Mouse (Mus musculus) kidney, postnatal 0 days (tissue): Measurements from ENCODE around the gene Gata2. TPM values are rescaled to one million over a fixed set of nuclear protein-coding genes. Genes with fewer than 3 reads are reported as not detected.

ENCODE experiments used
- ATAC-seq: fragments of 200-750 bp; cut with Nextera tagmentation; replicated peaks from 2 replicates; pipeline ENCODE4 v1.8.0; 2017; ENCODE audit warnings: low read depth, moderate number of reproducible peaks, moderate TSS enrichment, moderate library complexity; ENCODE audit not compliant: low FRiP score
- DNase-seq: peaks from one replicate; pipeline ENCODE4 v3.0.0-alpha.2; 2016; ENCODE audit warnings: low spot score
- H3K27ac ChIP-seq: fragments of 300-500 bp; sonication (generic); 2 replicates; pipeline ENCODE4 v1.5.1; 2014; ENCODE audit warnings: mild to moderate bottlenecking
- H3K27me3 ChIP-seq: fragments of 300-500 bp; sonication (generic); 2 replicates; pipeline ENCODE4 v1.6.1; 2014; ENCODE audit warnings: low read length, mixed read lengths; ENCODE audit not compliant: insufficient read depth
- H3K36me3 ChIP-seq: fragments of 300-500 bp; sonication (generic); 2 replicates; pipeline ENCODE4 v1.6.1; 2014; ENCODE audit warnings: low read length, mixed read lengths; ENCODE audit not compliant: insufficient read depth
- H3K4me1 ChIP-seq: fragments of 300-500 bp; sonication (generic); replicated peaks from 2 replicates; pipeline ENCODE4 v1.6.1; 2014; ENCODE audit warnings: antibody characterized with exemption, low read length, mixed read lengths; ENCODE audit not compliant: insufficient read depth
- H3K4me2 ChIP-seq: fragments of 300-500 bp; sonication (generic); 2 replicates; pipeline ENCODE4 v1.6.1; 2014; ENCODE audit warnings: mild to moderate bottlenecking, low read length, moderate library complexity, mixed read lengths
- H3K4me3 ChIP-seq: fragments of 300-500 bp; sonication (generic); replicated peaks from 2 replicates; pipeline ENCODE4 v1.5.1; 2014; ENCODE audit warnings: low read depth, low read length
- H3K9ac ChIP-seq: fragments of 300-500 bp; sonication (generic); 2 replicates; pipeline ENCODE4 v1.6.1; 2014; ENCODE audit warnings: low read depth, low read length
- H3K9me3 ChIP-seq: fragments of 300-500 bp; sonication (generic); replicated peaks from 2 replicates; pipeline ENCODE4 v1.6.1; 2016; ENCODE audit warnings: low read length, inconsistent platforms, mixed read lengths
- CTCF ChIP-seq: IDR thresholded peaks from 2 replicates; pipeline ENCODE4 v1.5.1; 2016; ENCODE audit warnings: antibody characterized with exemption, low read depth, mild to moderate bottlenecking, moderate library complexity
- WGBS: fragments of 180-500 bp; shearing (Covaris S2); extraction: QIAGEN DNeasy Blood & Tissue Kit; methylation state at CpG from one replicate; pipeline ENCODE4 v1.1.7; 2014; 5-methylcytosine and 5-hydroxymethylcytosine counted together
- polyA plus RNA-seq: library from polyadenylated mRNA; unstranded; fragments of >200 nt; fragmentation: Nextera tagmentation; extraction: Ambion mirVana; gene quantifications from 2 replicates; pipeline ENCODE4 v1.2.1, GENCODE M21; 2015

Gene Gata2
- polyA plus RNA-seq, 1 experiment from 2014 or later, result 64.3 TPM

DNA sequence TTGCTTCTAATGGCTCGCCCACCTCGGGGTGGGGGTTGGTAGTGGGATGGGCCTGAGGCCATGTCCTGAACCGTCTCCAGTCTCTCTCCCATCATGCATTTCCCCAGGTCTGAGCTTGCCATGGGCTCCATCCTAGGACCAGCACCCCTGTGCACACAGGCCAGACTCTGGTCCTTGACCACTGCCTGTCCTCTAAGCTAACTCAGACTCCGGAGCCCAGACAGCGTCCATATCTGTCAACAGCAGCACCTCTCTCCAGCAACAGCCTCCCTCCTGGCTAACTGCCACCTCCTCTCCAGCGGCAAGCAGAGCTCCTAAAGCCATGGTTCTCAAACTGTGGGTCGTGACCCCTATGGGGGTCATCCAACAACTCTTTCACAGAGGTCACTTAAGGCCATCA lies 42.8 kb downstream of the Gata2 start:
- H3K4me3 ChIP-seq, result no peak overlapping the region
- 0 out of 2 replicates have a peak, but pooled peaks cover 5% of the 10 kb centered on the region for H3K4me1 ChIP-seq
- H3K9ac ChIP-seq, result no peak overlapping the region
- H3K36me3 ChIP-seq, result no peaks in the 10 kb centered on the region
- 26% methylated on average over 7 of the region's 7 CpGs for WGBS
- DNase-seq (no peak), ATAC-seq (no peak)
- no peak overlapping the region for H3K27ac ChIP-seq
- H3K27me3 ChIP-seq, result no peaks in the 10 kb centered on the region
- no peak overlapping the region; the same call in 1 of the 2 replicates for H3K4me2 ChIP-seq
- no peak for TF ChIP-seq CTCF
- no peaks in the 10 kb centered on the region for H3K9me3 ChIP-seq

DNA sequence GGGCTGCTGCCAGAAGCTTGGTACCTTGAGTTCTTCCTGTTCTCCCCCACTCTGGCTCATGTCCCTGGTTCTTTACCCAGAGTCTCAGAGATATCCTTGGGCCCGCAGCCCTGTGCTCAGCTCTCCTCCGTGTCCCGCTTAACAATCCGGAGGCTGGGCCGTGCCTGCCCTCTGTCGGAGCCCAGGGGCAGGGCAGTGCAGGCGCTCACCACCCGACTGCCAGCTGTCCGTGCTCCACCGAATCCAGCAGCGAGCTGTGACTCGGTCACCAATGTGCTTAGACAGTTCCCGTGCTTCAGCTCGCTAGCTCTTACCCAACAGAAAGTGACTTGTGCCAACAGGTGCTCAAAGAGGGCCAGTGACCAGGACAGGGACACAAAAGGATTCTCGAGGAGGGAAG lies 48.9 kb downstream of the Gata2 start:
- H3K4me2 ChIP-seq, result peak overlapping the region; percentile 24; the same call in 1 of the 2 replicates
- TF ChIP-seq CTCF, result peak; percentile 85
- H3K4me1 ChIP-seq, result no peaks in the 10 kb centered on the region
- no peak overlapping the region for H3K27ac ChIP-seq
- H3K9me3 ChIP-seq, result no peaks in the 10 kb centered on the region
- peak; percentile 86 for ATAC-seq
- H3K36me3 ChIP-seq, result no peaks in the 10 kb centered on the region
- peak; percentile 73 for DNase-seq
- WGBS, result 5% methylated on average over 15 of the region's 15 CpGs
- H3K27me3 ChIP-seq, result no peaks in the 10 kb centered on the region
- no peak overlapping the region for H3K9ac ChIP-seq
- H3K4me3 ChIP-seq, result no peak overlapping the region

DNA sequence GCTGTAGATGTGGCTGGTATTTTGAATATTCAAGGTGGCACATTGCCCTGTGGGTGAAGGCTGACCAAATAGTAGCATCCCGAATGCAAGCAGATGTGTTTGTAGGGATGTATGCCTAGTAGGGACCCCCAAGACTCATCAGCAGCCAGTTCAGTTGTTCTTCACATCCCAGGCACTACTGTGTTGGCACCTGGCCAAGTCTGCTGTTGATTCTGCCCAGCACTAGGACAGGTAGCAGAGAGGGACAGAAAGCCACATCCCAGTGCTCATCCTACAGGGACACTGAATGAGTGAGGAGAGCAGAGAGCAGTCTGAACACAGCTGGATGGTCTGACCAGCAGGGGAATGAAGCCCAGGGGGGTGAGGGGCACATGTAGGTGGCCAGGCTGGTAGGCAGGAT lies 55.5 kb downstream of the Gata2 start:
- Histone ChIP-seq H3K9me3 (no peaks in the 10 kb centered on the region), H3K27me3 (no peaks in the 10 kb centered on the region), H3K4me2 (no peak overlapping the region), H3K9ac (no peak overlapping the region), H3K36me3 (no peaks in the 10 kb centered on the region), H3K4me3 (no peak overlapping the region), H3K4me1 (no peaks in the 10 kb centered on the region), H3K27ac (no peak overlapping the region)
- 96% methylated on average over 1 of the region's 1 CpGs for WGBS
- ATAC-seq (no peak), DNase-seq (no peak)
- TF ChIP-seq CTCF, result no peak

DNA sequence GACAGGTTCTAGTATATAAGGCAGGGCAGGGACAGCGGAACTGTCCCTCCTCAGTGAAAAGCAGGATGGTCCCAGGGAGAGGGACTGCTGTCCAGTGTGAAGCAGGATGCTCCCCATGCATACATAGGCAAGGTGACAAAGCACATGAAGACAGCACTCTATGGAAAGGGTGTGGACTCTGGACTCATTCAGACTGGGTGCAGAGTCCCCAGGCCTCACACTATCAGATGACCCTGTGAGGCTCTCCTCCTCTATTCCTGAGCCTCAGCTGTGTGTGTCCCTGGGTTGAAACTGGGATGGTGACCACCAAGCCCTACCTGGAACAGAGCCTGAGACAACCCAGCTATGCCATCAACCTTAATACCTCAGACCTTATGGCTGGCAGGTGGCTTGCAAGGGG lies 57.7 kb downstream of the Gata2 start:
- Histone ChIP-seq H3K36me3 (no peaks in the 10 kb centered on the region), H3K4me2 (no peak overlapping the region), H3K27ac (no peak overlapping the region), H3K9me3 (no peaks in the 10 kb centered on the region), H3K9ac (no peak overlapping the region), H3K4me1 (no peaks in the 10 kb centered on the region), H3K4me3 (no peak overlapping the region), H3K27me3 (no peaks in the 10 kb centered on the region)
- DNase-seq (no peak), ATAC-seq (no peak)
- no peak for TF ChIP-seq CTCF
- whole genome bisulfite sequencing, result 77% methylated on average over 1 of the region's 1 CpGs

DNA sequence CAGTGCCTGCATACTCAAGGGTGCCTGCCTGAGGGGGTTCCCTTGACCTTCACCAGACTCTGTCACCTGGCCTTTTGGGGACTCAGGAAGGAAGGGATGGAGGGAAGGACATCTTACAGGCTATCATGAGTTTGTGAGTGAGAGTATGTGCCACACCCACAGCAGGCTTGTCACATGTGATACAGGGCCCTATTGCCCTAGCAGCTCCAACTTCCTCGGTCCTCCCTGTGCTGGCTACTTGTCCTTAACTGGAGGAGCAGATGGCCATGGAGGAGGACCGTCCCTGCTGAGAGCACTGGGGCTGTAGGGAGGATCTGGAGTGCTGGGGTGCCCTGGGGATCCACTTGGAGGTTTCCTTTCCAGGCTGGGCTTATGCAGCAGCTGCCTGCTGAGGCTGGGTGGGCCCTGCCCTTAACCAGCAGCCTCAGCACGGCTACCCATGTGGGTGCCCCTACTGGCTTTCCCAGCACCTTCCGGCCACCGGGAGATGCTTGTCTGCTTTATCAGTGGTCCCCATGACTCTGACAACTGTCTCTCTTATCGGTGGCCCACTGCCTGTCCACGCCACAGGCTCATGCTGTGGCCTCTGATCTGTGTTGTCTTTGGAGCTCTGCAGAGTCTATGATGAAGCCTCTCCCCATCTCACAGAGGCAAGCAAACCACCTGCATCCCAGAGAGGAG lies 58.2 kb downstream of the Gata2 start:
- Histone ChIP-seq H3K4me2 (no peak overlapping the region), H3K27me3 (no peaks in the 10 kb centered on the region), H3K36me3 (no peaks in the 10 kb centered on the region), H3K4me1 (no peaks in the 10 kb centered on the region), H3K4me3 (no peak overlapping the region), H3K27ac (no peak overlapping the region), H3K9me3 (no peaks in the 10 kb centered on the region), H3K9ac (no peak overlapping the region)
- no peak for TF ChIP-seq CTCF
- no peak for DNase-seq
- 78% methylated on average over 7 of the region's 7 CpGs for WGBS
- no peak for ATAC-seq

GRCm38 (mm10) chr6:88254082-88254481 lies 60.4 kb downstream of the Gata2 start:
- 73% methylated on average over 6 of the region's 6 CpGs for WGBS

DNA sequence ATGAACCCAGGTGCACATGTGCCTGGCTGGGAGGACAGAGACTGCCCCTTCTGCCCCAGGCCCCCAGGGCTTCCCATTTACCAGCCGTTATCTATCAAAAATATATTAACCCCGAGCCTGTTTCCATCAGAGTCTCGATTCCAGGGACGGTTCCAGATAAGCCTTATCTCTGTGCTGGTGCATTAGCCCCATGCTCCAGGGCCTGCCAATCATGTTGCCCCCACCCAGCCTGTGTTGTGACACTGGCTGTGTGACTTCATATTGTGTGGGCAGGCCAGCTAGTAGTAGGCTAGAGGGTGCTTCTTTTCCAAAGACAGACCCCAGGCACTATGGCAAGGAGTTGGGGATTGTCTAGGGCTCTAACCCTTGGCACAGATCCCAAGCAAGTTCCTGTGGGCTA lies 61.7 kb downstream of the Gata2 start:
- no peak for TF ChIP-seq CTCF
- no peak overlapping the region for H3K9ac ChIP-seq
- H3K27me3 ChIP-seq, result no peaks in the 10 kb centered on the region
- no peaks in the 10 kb centered on the region for H3K4me1 ChIP-seq
- H3K36me3 ChIP-seq, result no peaks in the 10 kb centered on the region
- 76% methylated on average over 4 of the region's 4 CpGs for WGBS
- DNase-seq (no peak), ATAC-seq (no peak)
- no peaks in the 10 kb centered on the region for H3K9me3 ChIP-seq
- no peak overlapping the region for H3K4me2 ChIP-seq
- no peak overlapping the region for H3K27ac ChIP-seq
- H3K4me3 ChIP-seq, result no peak overlapping the region

More at GRCm38 (mm10) chr6:88254082-88254481, 60.4 kb downstream of the Gata2 start:
- no peak overlapping the region for H3K4me3 ChIP-seq
- DNase-seq (no peak), ATAC-seq (no peak)
- no peak overlapping the region for H3K27ac ChIP-seq
- no peak overlapping the region for H3K4me2 ChIP-seq
- H3K36me3 ChIP-seq, result no peaks in the 10 kb centered on the region
- TF ChIP-seq CTCF, result no peak
- no peak overlapping the region for H3K9ac ChIP-seq
- H3K4me1 ChIP-seq, result no peaks in the 10 kb centered on the region
- H3K27me3 ChIP-seq, result no peaks in the 10 kb centered on the region
- H3K9me3 ChIP-seq, result no peaks in the 10 kb centered on the region

Other genes with a start within 250 kb of the Gata2 start
- gene H1fx, start 212.3 kb upstream of the Gata2 start, polyA plus RNA-seq, result 39.4 and 72.1 TPM in 2 replicates
- 238 and 244 TPM in 2 replicates for gene Rab7, start 148.6 kb upstream of the Gata2 start, polyA plus RNA-seq
- gene Rpn1, start 109.4 kb upstream of the Gata2 start, polyA plus RNA-seq, result 282 and 319 TPM in 2 replicates
- not detected in 2 replicates for gene Dnajb8, start 28.4 kb downstream of the Gata2 start, polyA plus RNA-seq